Mouse (Mus musculus): Measurements from ENCODE around the gene Zbtb12.
A peak's percentile ranks its signal among the peaks of the same experiment; 100 is the strongest.
"Not testable (repeated sequence)": the region's sequence is repeated elsewhere in the genome, so short reads cannot be mapped to it uniquely, and the experiment has no call there.

Gene Zbtb12

GRCm38 (mm10) chr17:34881166-34881565 is 1.9 kb downstream of the Zbtb12 start:
- no peak for DNase-seq

GRCm38 (mm10) chr17:34881683-34882310 is 2.5 kb downstream of the Zbtb12 start, which contains the start of gene Gm20547:
Gene Gm20547 (minus strand): TSS chr17:34882042.
- DNase-seq = no peak

GRCm38 (mm10) chr17:34883332-34883731 is 4.0 kb downstream of the Zbtb12 start:
- no peak for DNase-seq

DNA sequence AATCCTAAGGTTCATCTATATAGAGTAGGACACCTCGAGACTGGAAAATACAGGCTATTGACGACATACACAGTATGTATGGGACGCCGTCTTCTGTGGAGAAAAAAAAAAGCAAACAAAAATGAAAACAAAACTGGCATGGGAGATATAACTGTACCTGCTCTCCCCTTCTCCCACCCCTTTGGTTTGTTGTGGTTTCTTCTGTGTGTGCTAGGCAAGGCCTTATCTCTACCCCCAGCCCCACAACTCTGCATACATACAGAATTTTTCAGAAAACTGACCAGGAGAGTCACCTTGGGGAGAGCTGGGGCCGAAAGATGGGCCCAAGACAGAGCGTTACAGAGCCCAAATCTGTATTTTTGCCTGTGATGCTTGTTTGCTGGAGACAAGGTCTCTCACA is 5.4 kb downstream of the Zbtb12 start:
- DNase-seq = no peak

DNA sequence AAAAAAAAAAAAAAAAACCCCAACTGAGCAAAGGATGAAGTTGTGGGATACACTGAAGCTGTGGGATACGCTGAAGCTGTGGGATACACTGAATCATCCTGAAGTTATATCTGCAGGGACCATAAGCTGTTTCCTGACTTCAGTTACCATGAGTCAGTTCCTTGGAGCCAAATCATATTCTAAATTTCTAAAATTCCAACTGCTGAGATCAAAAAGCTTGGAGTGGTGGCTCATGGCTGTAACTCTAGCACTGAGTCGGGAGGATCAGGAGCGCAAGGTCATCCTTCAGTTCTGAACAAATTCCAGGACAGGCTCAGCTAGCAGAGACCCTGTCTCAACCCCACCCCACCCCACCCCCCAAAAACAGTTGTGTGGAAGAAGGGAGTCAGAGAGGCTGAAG is 6.3 kb downstream of the Zbtb12 start:
- DNase-seq = no peak

DNA sequence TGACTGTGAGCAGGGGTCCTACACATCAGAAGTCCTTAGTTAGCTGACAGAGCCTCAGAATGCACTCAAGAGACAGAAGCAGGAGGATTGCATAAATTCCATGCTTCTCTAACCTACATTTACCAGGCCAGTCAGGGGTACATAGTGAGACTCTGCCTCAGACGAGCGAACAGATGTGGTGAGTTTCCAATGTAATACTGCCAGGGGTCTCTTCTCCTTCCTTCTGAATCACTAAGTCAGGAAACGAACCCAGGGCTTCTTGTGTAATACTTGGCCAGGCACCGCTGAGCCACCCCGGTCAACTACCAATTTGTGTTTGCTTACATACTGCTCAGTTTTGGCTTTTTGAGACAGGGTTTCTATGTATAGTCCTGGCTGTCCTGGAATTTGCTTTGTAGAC is 8.7 kb downstream of the Zbtb12 start:
- DNase-seq = no peak

GRCm38 (mm10) chr17:34890074-34890743 is 10.9 kb downstream of the Zbtb12 start:
- DNase-seq = no peak

DNA sequence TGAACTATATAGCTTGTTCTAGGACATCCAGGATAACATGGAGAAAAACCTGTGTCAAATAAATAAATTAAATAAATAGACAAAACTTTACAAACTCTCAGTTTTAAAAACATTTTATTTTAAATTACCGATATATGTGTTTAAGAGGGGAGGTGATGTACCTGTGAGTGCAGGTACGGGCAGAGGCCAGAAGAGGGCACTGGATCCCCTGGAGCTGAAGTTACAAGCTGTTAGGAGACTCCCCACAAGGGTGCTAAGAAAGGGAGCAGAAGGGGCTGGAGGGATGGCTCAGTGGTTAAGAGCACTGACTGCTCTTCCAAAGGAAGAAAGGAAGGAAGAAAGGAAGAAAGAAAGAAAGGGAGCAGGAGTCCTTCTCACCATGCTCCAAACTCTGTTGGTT is 12.1 kb downstream of the Zbtb12 start:
- DNase-seq = no peak

DNA sequence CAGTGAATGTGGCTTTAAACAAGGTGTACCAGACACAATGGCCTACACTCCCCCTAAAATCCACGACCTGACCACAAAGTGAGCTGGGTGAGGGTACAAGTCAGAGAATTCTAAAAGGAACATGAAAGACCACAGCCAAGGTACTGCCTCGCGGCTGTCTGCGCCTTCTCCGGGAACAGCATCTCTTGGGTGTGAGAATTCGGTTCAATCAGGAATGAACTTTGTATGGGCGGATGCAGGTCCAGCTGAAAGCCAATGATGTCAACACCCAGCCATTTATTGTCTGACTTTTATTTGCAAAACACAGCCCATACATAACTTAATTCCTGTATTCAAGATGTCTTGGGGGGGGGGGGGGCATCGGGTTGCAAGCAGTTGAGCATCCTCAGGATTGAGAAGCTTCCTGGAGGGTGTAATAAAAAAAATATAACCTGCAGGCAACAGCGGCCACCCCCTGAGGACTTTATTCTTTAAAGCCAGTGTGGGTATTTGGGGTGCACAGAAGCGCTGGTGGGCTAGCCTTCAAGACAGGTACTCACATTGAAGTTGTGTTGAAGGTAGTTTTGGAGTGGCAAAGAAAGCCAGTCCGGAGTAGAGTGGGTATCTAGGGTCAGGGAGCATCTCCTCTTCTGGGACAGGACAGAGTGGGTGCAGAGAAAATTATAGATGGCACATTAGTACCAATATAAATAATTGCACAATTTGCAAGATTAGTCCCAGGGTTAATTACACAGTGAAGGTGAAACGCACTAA is 14.0 kb downstream of the Zbtb12 start:
- no peak for DNase-seq

DNA sequence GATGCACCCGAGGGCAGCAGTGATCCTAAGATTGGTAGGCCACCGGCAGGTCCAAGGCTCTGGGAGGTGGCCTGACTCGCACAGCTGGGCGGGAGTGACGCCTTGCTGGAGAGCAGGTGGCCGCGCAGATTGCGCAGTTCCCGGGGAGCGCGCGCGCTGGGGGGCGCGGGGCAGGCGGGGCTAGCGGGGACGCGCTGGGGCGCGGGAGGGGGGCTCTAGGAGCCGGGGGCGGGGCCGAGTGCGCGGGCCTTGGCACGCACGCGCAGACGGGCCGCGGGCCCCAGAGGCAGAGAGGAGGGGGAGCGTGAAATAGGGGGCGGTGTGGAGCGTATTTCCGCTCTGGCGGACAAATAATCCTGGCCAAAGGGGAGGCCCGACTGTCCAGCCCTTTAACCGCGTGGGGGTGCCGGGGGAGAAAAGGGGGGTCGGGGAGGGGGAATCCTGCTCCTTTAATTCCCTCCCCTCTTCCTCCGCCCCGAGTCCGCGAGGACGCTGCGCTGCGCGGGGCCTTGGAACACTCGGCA is 14.9 kb downstream of the Zbtb12 start:
- peak; percentile 90 to 97 for DNase-seq

- DNase-seq = peak; percentile 61 to 70
Measured at GRCm38 (mm10) chr17:34894801-34895530, 15.7 kb downstream of the Zbtb12 start.

DNA sequence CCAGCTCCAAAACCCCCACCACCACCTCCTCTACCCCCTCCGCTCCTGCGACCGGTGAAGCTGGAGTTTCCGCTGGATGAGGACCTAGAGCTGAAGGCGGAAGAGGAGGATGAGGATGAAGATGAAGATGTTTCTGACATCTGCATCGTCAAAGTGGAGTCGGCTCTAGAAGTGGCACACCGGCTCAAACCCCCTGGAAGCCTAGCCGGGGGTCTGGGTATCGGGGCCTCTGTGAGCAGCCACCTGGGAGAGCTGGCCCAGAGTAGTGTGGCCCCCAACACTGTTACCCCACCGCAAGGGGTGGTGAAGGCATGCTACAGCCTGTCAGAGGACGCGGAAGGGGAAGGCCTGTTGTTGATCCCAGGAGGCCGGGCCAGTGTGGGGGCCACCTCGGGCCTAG is 16.4 kb downstream of the Zbtb12 start:
- DNase-seq = no peak

- DNase-seq = no peak
Measured at GRCm38 (mm10) chr17:34896366-34896765, 17.1 kb downstream of the Zbtb12 start.

GRCm38 (mm10) chr17:34897373-34898159 is 18.3 kb downstream of the Zbtb12 start:
- peak; percentile 53 to 54 for DNase-seq

DNA sequence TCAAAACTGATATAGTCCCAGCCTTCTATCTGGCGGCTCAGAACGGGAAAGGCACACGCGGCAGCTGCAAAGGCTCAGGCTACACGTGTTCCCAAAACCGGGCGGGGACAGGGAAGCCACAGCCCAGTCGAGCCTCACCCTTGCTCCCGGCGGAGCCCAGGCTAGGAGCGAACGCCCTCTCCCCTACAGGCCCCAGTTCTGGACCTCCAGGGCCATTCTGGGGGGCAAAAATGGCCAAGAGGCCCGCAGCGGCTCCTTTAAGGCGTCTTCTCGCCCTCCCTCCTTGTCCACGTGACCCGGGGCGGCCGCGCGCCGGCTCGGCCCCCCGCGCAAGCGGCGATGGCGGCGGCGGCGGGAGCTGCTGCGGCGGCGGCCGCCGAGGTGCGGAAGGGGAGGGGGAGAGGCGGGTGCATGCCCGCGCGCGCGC is 18.9 kb downstream of the Zbtb12 start, which contains the start of the genes C2 and Ehmt2:
C2 (minus strand) TSS at position 106 of the 427 bp plus-strand sequence.
Ehmt2 (plus strand) TSS at position 310 of the 427 bp plus-strand sequence.
- DNase-seq = peak; percentile 84 to 88

DNA sequence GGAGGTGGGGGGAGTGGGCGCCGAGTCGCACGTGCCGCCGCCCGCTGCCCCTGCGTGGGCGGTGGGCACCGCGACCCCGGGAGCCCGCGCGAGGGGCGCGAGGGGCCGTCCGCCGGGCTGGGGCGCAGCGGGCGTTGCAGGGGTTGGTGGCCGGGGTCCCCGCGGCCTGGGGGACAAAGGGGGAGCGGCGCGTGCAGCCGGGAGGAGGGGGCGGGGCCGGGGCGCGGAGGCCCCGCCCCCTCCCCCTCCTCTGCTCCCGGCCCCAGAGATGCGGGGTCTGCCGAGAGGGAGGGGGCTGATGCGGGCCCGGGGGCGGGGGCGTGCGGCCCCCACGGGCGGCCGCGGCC is 19.4 kb downstream of the Zbtb12 start:
- DNase-seq = no peak

GRCm38 (mm10) chr17:34899053-34899889 is 20.0 kb downstream of the Zbtb12 start:
- DNase-seq = peak; percentile 41 to 54

GRCm38 (mm10) chr17:34899890-34900243 is 20.6 kb downstream of the Zbtb12 start:
- DNase-seq = no peak

DNA sequence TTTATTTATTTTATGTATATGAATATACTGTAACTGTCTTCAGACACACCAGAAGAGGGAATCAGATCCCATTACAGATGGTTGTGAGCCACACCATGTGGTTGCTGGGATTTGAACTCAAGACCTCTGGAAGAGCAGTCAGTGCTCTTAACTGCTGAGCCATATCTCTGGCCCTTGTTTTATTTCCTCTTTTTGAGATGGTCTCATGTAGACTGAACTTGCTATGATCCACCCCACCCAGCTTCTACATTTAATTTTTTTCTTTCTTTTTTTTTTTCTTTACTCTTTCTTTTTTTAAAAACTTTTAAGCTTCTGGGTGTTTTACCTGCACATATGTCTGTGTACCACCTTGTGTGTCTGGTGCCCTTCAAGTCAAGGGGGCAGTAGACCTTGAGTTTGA is 21.5 kb downstream of the Zbtb12 start:
- not testable (repeated sequence) for DNase-seq

DNA sequence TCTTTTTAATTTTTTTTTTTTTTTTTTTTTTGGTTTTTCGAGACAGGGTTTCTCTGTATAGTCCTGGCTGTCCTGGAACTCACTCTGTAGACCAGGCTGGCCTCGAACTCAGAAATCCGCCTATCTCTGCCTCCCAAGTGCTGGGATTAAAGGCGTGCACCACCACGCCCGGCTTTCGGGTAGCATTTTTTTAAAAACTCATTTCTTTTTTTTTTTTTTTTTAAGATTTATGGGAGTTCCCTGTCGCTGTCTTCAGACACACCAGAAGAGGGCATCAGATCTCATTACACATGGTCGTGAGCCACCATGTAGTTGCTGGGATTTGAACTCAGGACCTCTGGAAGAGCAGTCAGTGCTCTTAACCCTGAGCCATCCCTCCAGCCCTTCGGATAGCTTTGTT is 22.7 kb downstream of the Zbtb12 start:
- DNase-seq = not testable (repeated sequence)

GRCm38 (mm10) chr17:34902895-34903294 is 23.6 kb downstream of the Zbtb12 start:
- no peak for DNase-seq

Measured in cerebellum, adult 18-20 months (tissue).